Mouse (Mus musculus) lung, postnatal 0 days (tissue): Measurements from ENCODE around the gene Aqp8.

Source experiments
- CTCF ChIP-seq: IDR thresholded peaks from 2 replicates; pipeline ENCODE4 v1.5.1; 2016; ENCODE audit warnings: antibody characterized with exemption, mild to moderate bottlenecking
- EP300 ChIP-seq: IDR thresholded peaks from 2 replicates; pipeline ENCODE4 v1.6.1; 2016; ENCODE audit warnings: antibody characterized with exemption, mild to moderate bottlenecking, control low read depth

GRCm38 (mm10) chr7:123417661-123418060, 44.4 kb upstream of the Aqp8 start:
- TF ChIP-seq EP300 (no peak), CTCF (no peak)
